Comparison of ENCODE assay signal across 8 mouse cellular contexts in the genomic region with DNA sequence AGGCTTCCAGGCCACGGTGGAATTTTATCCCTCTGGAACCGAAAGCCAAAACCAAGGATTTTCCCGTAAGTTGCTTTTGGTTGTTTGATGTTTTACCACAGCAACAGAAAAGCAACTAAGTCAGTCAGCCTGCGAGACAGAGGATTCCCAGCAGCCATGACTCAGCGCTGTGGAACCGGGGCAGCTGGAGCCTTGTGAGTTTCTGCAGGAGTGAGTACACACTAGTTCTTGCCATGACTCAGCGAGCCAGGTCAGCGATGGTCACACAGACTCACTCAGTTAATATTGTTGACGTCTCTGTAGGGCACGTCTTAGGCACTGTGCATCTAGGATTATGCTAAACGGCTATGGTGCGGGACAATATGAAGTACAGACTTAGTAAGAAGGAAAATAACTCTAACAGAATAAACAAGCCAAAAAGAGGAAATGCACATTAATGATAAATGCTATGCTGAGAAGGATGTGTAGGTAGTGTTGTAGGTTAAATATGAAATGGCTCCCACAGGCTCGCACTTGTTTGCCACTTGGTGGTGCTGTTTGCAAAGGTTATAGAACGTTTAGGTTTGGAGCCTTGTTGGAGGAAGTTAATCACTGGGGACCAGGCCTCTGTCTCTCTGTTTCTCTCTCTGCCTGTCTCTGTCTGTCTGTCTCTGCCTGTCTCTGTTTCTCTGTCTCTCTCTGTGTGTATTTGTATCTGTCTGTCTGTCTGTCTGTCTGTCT. TPM values are rescaled to one million over a fixed set of nuclear protein-coding genes. Genes with fewer than 3 reads are reported as not detected.
DNase-seq lines count a peak whose midpoint lies in the region; ATAC-seq lines count a peak whose summit lies in the region.

No protein-coding gene starts in this region.

- no peaks in the 10 kb centered on the region for H3K4me1 ChIP-seq in hindbrain, embryonic 15.5 days (replicated peaks)
- no peaks in the 10 kb centered on the region for H3K4me1 ChIP-seq in hindbrain, embryonic 10.5 days (replicated peaks)

- no peak for DNase-seq in hindbrain, embryonic 10.5 days (ENCODE audit: low spot score)
- peak; percentile 26 to 39 for DNase-seq in B cell, adult 2 months
- peak; percentile 97 for DNase-seq in NIH3T3 (ENCODE audit: low read depth)
- DNase-seq in kidney, postnatal 4 days: peak; percentile 27 to 60
- DNase-seq in natural killer cell, adult 2 months (ENCODE audit: low spot score in 2 of 2): peak; percentile 54 to 55

- H3K27ac ChIP-seq in hindbrain, embryonic 15.5 days (replicated peaks): no peak overlapping the region
- H3K27ac ChIP-seq in hindbrain, embryonic 10.5 days: no peak overlapping the region

- WGBS in hindbrain, embryonic 15.5 days: 71% methylated on average over 14 of the region's 14 CpGs
- WGBS in hindbrain, embryonic 10.5 days: 70% methylated on average over 14 of the region's 14 CpGs

- H3K9ac ChIP-seq in hindbrain, embryonic 15.5 days: no peak overlapping the region

- ATAC-seq in hindbrain, embryonic 15.5 days (ENCODE audit: low FRiP score, low read depth): peak; percentile 39; the same call in 1 of the 2 replicates
- ATAC-seq in common myeloid progenitor, adult 5-6 weeks (replicated peaks; ENCODE audit: low read depth, poor library complexity, severe bottlenecking): peak; percentile 39
- no peak for ATAC-seq in erythroid progenitor cell, adult 5-6 weeks (replicated peaks; ENCODE audit: low FRiP score, poor library complexity, severe bottlenecking)

- 0 out of 2 replicates have a peak, but pooled peaks cover 2% of the 10 kb centered on the region for H3K36me3 ChIP-seq in hindbrain, embryonic 15.5 days
- H3K36me3 ChIP-seq in hindbrain, embryonic 10.5 days: no peaks in the 10 kb centered on the region

- no peak overlapping the region for H3K4me3 ChIP-seq in hindbrain, embryonic 15.5 days
- no peak overlapping the region for H3K4me3 ChIP-seq in hindbrain, embryonic 10.5 days

- H3K9me3 ChIP-seq in hindbrain, embryonic 15.5 days: no peaks in the 10 kb centered on the region
- H3K9me3 ChIP-seq in hindbrain, embryonic 10.5 days: no peaks in the 10 kb centered on the region

- H3K27me3 ChIP-seq in hindbrain, embryonic 15.5 days: no peaks in the 10 kb centered on the region
- H3K27me3 ChIP-seq in hindbrain, embryonic 10.5 days (ENCODE audit: insufficient read depth, poor library complexity, severe bottlenecking): 0 out of 2 replicates have a peak, but pooled peaks cover 2% of the 10 kb centered on the region

- H3K4me2 ChIP-seq in hindbrain, embryonic 15.5 days: no peak overlapping the region

RNA-seq across cellular contexts. Expression of a gene that starts 30.3 kb away (rescaled TPM):
- polyA plus RNA-seq in hindbrain, embryonic 15.5 days (2015; fragmentation: Nextera tagmentation; extraction: Ambion mirVana): 22.5 and 22.7 TPM in 2 replicates
- 2.9 and 3.2 TPM in 2 replicates for polyA plus RNA-seq in hindbrain, embryonic 10.5 days (2016; fragmentation: Nextera tagmentation; extraction: Ambion mirVana)
- not detected in 2 replicates for total RNA-seq in common myeloid progenitor, adult 5-6 weeks (2017)
- not detected in 2 replicates for total RNA-seq in erythroid progenitor cell, adult 5-6 weeks (2015; ENCODE audit: low replicate concordance)
- total RNA-seq in erythroid progenitor cell, adult 5-6 weeks (2017; ENCODE audit: low replicate concordance): 0.39 TPM in 1 of 2 replicates, not detected in the other

RNA-seq across cellular contexts. Expression of a gene that starts 37.4 kb away (rescaled TPM):
- polyA plus RNA-seq in hindbrain, embryonic 15.5 days (2015; fragmentation: Nextera tagmentation; extraction: Ambion mirVana): 0.61 TPM in 1 of 2 replicates, not detected in the other
- polyA plus RNA-seq in hindbrain, embryonic 10.5 days (2016; fragmentation: Nextera tagmentation; extraction: Ambion mirVana): 0.22 and 0.42 TPM in 2 replicates
- total RNA-seq in common myeloid progenitor, adult 5-6 weeks (2017): 0.39 and 7.7 TPM in 2 replicates
- total RNA-seq in erythroid progenitor cell, adult 5-6 weeks (2015; ENCODE audit: low replicate concordance): 4.6 and 12.6 TPM in 2 replicates
- total RNA-seq in erythroid progenitor cell, adult 5-6 weeks (2017; ENCODE audit: low replicate concordance): 2.6 and 19.8 TPM in 2 replicates
